Mouse (Mus musculus) kidney, postnatal 0 days (tissue): ENCODE data around the gene Cfap20. TPM values are rescaled to one million over a fixed set of nuclear protein-coding genes. Genes with fewer than 3 reads are reported as not detected.
A peak's percentile ranks its signal among the peaks of the same experiment; 100 is the strongest.

Source experiments
- ATAC-seq: fragments of 200-750 bp; cut with Nextera tagmentation; replicated peaks from 2 replicates; pipeline ENCODE4 v1.8.0; 2017; ENCODE audit warnings: low read depth, moderate number of reproducible peaks, moderate TSS enrichment, moderate library complexity; ENCODE audit not compliant: low FRiP score
- DNase-seq: peaks from one replicate; pipeline ENCODE4 v3.0.0-alpha.2; 2016; ENCODE audit warnings: low spot score
- H3K27ac ChIP-seq: fragments of 300-500 bp; sonication (generic); 2 replicates; pipeline ENCODE4 v1.5.1; 2014; ENCODE audit warnings: mild to moderate bottlenecking
- H3K27me3 ChIP-seq: fragments of 300-500 bp; sonication (generic); 2 replicates; pipeline ENCODE4 v1.6.1; 2014; ENCODE audit warnings: low read length, mixed read lengths; ENCODE audit not compliant: insufficient read depth
- H3K36me3 ChIP-seq: fragments of 300-500 bp; sonication (generic); 2 replicates; pipeline ENCODE4 v1.6.1; 2014; ENCODE audit warnings: low read length, mixed read lengths; ENCODE audit not compliant: insufficient read depth
- H3K4me1 ChIP-seq: fragments of 300-500 bp; sonication (generic); replicated peaks from 2 replicates; pipeline ENCODE4 v1.6.1; 2014; ENCODE audit warnings: antibody characterized with exemption, low read length, mixed read lengths; ENCODE audit not compliant: insufficient read depth
- H3K4me2 ChIP-seq: fragments of 300-500 bp; sonication (generic); 2 replicates; pipeline ENCODE4 v1.6.1; 2014; ENCODE audit warnings: mild to moderate bottlenecking, low read length, moderate library complexity, mixed read lengths
- H3K4me3 ChIP-seq: fragments of 300-500 bp; sonication (generic); replicated peaks from 2 replicates; pipeline ENCODE4 v1.5.1; 2014; ENCODE audit warnings: low read depth, low read length
- H3K9ac ChIP-seq: fragments of 300-500 bp; sonication (generic); 2 replicates; pipeline ENCODE4 v1.6.1; 2014; ENCODE audit warnings: low read depth, low read length
- H3K9me3 ChIP-seq: fragments of 300-500 bp; sonication (generic); replicated peaks from 2 replicates; pipeline ENCODE4 v1.6.1; 2016; ENCODE audit warnings: low read length, inconsistent platforms, mixed read lengths
- CTCF ChIP-seq: IDR thresholded peaks from 2 replicates; pipeline ENCODE4 v1.5.1; 2016; ENCODE audit warnings: antibody characterized with exemption, low read depth, mild to moderate bottlenecking, moderate library complexity
- WGBS: fragments of 180-500 bp; shearing (Covaris S2); extraction: QIAGEN DNeasy Blood & Tissue Kit; methylation state at CpG from one replicate; pipeline ENCODE4 v1.1.7; 2014; 5-methylcytosine and 5-hydroxymethylcytosine counted together
- polyA plus RNA-seq: library from polyadenylated mRNA; unstranded; fragments of >200 nt; fragmentation: Nextera tagmentation; extraction: Ambion mirVana; gene quantifications from 2 replicates; pipeline ENCODE4 v1.2.1, GENCODE M21; 2015

Gene Cfap20
- polyA plus RNA-seq = 126 and 129 TPM in 2 replicates

GRCm38 (mm10) chr8:95434686-95435439, at the start of gene Cfap20:
TSS of gene Cfap20 (minus strand) at chr8:95434869.
- H3K9ac ChIP-seq = peak within 1 kb of the TSS; percentile 82
- TF ChIP-seq CTCF = no peak
- peak within 1 kb of the TSS; percentile 85 for H3K27ac ChIP-seq
- under 1% methylated on average over 51 of the region's 51 CpGs for WGBS
- ATAC-seq (peak; percentile 98), DNase-seq (peak; percentile 99)
- no peaks in the 10 kb centered on the region for H3K9me3 ChIP-seq
- no peaks in the 10 kb centered on the region for H3K36me3 ChIP-seq
- no peaks in the 10 kb centered on the region for H3K27me3 ChIP-seq
- peak within 1 kb of the TSS; percentile 71 for H3K4me3 ChIP-seq
- peak within 1 kb of the TSS; percentile 72 for H3K4me2 ChIP-seq
- peaks cover 17% of the 10 kb centered on the region for H3K4me1 ChIP-seq

DNA sequence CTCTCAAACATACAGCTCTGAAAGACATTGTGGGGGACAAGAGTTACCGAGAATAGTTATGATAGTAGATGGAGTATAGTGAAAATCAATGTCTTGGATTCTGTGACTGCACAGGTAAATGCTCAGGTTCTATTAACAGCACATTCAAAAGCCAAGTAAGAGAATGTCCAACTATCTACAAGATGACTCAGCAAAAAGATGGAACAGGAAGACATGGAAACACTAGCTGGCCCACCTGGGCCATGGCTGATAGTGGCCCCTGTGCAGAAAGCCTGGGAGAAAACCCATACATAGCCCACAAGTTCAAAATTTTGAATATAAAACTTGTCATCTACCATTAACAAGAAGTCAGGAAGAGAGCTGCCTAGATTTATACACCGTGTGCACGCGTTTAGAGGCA, 35.3 kb upstream of the Cfap20 start:
- no peaks in the 10 kb centered on the region for H3K4me1 ChIP-seq
- H3K27me3 ChIP-seq = no peaks in the 10 kb centered on the region
- 98% methylated on average over 4 of the region's 4 CpGs for WGBS
- DNase-seq (no peak), ATAC-seq (no peak)
- H3K36me3 ChIP-seq = peaks cover 48% of the 10 kb centered on the region
- no peak overlapping the region for H3K4me2 ChIP-seq
- no peaks in the 10 kb centered on the region for H3K9me3 ChIP-seq
- H3K4me3 ChIP-seq = no peak overlapping the region
- no peak for TF ChIP-seq CTCF
- H3K9ac ChIP-seq = no peak overlapping the region
- H3K27ac ChIP-seq = no peak overlapping the region

GRCm38 (mm10) chr8:95468995-95469394, 34.3 kb upstream of the Cfap20 start:
- Histone ChIP-seq H3K4me1 (no peaks in the 10 kb centered on the region), H3K36me3 (peaks cover 48% of the 10 kb centered on the region), H3K4me3 (no peak overlapping the region), H3K4me2 (no peak overlapping the region), H3K27me3 (no peaks in the 10 kb centered on the region), H3K9me3 (no peaks in the 10 kb centered on the region), H3K27ac (no peak overlapping the region), H3K9ac (no peak overlapping the region)
- WGBS = 93% methylated on average over 3 of the region's 3 CpGs
- TF ChIP-seq CTCF = no peak
- ATAC-seq (no peak), DNase-seq (no peak)

GRCm38 (mm10) chr8:95466543-95466942, 31.9 kb upstream of the Cfap20 start:
- no peak overlapping the region for H3K9ac ChIP-seq
- no peak overlapping the region for H3K4me2 ChIP-seq
- DNase-seq (no peak), ATAC-seq (no peak)
- H3K27ac ChIP-seq = no peak overlapping the region
- no peaks in the 10 kb centered on the region for H3K4me1 ChIP-seq
- 81% methylated on average over 2 of the region's 2 CpGs for WGBS
- H3K27me3 ChIP-seq = no peaks in the 10 kb centered on the region
- no peak overlapping the region for H3K4me3 ChIP-seq
- no peak for TF ChIP-seq CTCF
- no peaks in the 10 kb centered on the region for H3K9me3 ChIP-seq
- H3K36me3 ChIP-seq = peaks cover 37% of the 10 kb centered on the region

- H3K9me3 ChIP-seq = no peaks in the 10 kb centered on the region
- ATAC-seq = no peak
- H3K9ac ChIP-seq = no peak overlapping the region
- peak; percentile 14 for DNase-seq
- H3K27ac ChIP-seq = no peak overlapping the region
- no peaks in the 10 kb centered on the region for H3K4me1 ChIP-seq
- peak; percentile 40; the same call in 1 of the 2 replicates for TF ChIP-seq CTCF
- no peak overlapping the region for H3K4me2 ChIP-seq
- no peak overlapping the region for H3K4me3 ChIP-seq
- WGBS = 68% methylated on average over 8 of the region's 8 CpGs
- no peaks in the 10 kb centered on the region for H3K27me3 ChIP-seq
- peaks cover 61% of the 10 kb centered on the region for H3K36me3 ChIP-seq
Measured at GRCm38 (mm10) chr8:95452518-95452917, 17.8 kb upstream of the Cfap20 start.

DNA sequence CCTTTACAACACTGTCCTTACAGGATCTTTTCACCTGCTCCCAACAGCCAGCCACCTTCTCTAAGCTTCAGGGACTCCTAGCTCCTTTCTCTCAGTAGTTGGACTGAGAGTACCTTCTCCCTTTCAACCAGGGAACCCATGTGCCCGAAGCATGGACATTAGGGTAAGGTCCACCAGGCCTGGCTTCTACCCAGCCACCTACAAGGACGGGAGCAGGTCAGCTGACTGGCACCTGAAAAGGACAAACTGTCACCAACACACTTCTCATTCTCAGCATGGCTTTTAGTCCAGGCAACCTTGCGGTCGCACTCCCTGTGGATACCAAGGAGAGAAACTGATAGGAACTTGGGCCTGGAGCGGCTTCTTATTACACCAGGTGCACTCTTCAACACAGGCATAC, 15.6 kb upstream of the Cfap20 start:
- WGBS = 94% methylated on average over 5 of the region's 5 CpGs
- Histone ChIP-seq H3K27me3 (no peaks in the 10 kb centered on the region), H3K27ac (no peak overlapping the region), H3K4me2 (no peak overlapping the region), H3K9me3 (no peaks in the 10 kb centered on the region), H3K9ac (no peak overlapping the region), H3K4me3 (no peak overlapping the region), H3K4me1 (no peaks in the 10 kb centered on the region), H3K36me3 (peaks cover 43% of the 10 kb centered on the region)
- no peak for TF ChIP-seq CTCF
- ATAC-seq (no peak), DNase-seq (no peak)
